Mouse (Mus musculus) bone marrow macrophage, adult 2 months (primary cell): ENCODE measurements around the gene Trim26.

Source experiments
- CTCF ChIP-seq: IDR thresholded peaks from 2 replicates; pipeline ENCODE4 v1.5.1; 2012; ENCODE audit warnings: low read depth, mild to moderate bottlenecking, low read length, moderate library complexity
- POLR2A ChIP-seq: IDR thresholded peaks from 2 replicates; pipeline ENCODE4 v1.6.1; 2012; ENCODE audit warnings: mild to moderate bottlenecking, low read depth, low read length, borderline replicate concordance

- TF ChIP-seq CTCF = no peak
- no peak for TF ChIP-seq POLR2A
Observed at GRCm38 (mm10) chr17:36844725-36845124, 7.8 kb downstream of the Trim26 start.
